Mouse (Mus musculus) liver, adult 2 months (tissue): ENCODE data around the gene Rrp1. TPM values are rescaled to one million over a fixed set of nuclear protein-coding genes. Genes with fewer than 3 reads are reported as not detected.

ENCODE experiments used
- DNase-seq: peaks from one replicate; pipeline ENCODE4 v3.0.0-alpha.2; 2011; ENCODE audit warnings: low read depth, low spot score; ENCODE audit errors: extremely low read depth
- H3K27ac ChIP-seq: fragments of 200-500 bp; replicated peaks from 2 replicates; pipeline ENCODE4 v1.5.1; 2012; ENCODE audit warnings: low read depth, mild to moderate bottlenecking, control low read depth, inconsistent platforms, low read length; ENCODE audit not compliant: insufficient read depth
- H3K27me3 ChIP-seq: fragments of 200-500 bp; 2 replicates; pipeline ENCODE4 v1.6.1; 2012; ENCODE audit warnings: mild to moderate bottlenecking, moderate library complexity, low read length, inconsistent platforms; ENCODE audit not compliant: control insufficient read depth, insufficient read depth
- H3K36me3 ChIP-seq: fragments of 200-500 bp; 2 replicates; pipeline ENCODE4 v1.6.1; 2012; ENCODE audit warnings: low read length, inconsistent platforms; ENCODE audit not compliant: control insufficient read depth, insufficient read depth
- H3K4me1 ChIP-seq: fragments of 200-500 bp; 2 replicates; pipeline ENCODE4 v1.6.1; 2011; ENCODE audit warnings: low read length; ENCODE audit not compliant: control insufficient read depth, insufficient read depth
- H3K4me3 ChIP-seq: fragments of 200-500 bp; 2 replicates; pipeline ENCODE4 v1.5.1; 2011; ENCODE audit warnings: low read depth, mild to moderate bottlenecking, control low read depth, low read length, moderate library complexity; ENCODE audit not compliant: insufficient read depth
- H3K79me2 ChIP-seq: fragments of 200-500 bp; 2 replicates; pipeline ENCODE4 v1.6.1; 2012; ENCODE audit warnings: inconsistent platforms, mild to moderate bottlenecking, low read length, moderate library complexity; ENCODE audit not compliant: control insufficient read depth, insufficient read depth
- H3K9ac ChIP-seq: fragments of 200-500 bp; 2 replicates; pipeline ENCODE4 v1.6.1; 2012; ENCODE audit warnings: low read depth, mild to moderate bottlenecking, control low read depth, inconsistent platforms, low read length
- CTCF ChIP-seq: fragments of 200-500 bp; IDR thresholded peaks from 2 replicates; pipeline ENCODE4 v1.5.1; 2011; ENCODE audit warnings: low read depth, low read length, control low read depth
- POLR2A ChIP-seq: fragments of 200-500 bp; IDR thresholded peaks from 2 replicates; pipeline ENCODE4 v1.6.1; 2011; ENCODE audit warnings: low read length, control low read depth; ENCODE audit not compliant: insufficient read depth; ENCODE audit errors: extremely low read depth
- WGBS: fragments of 180-500 bp; shearing (Covaris S2); methylation state at CpG from one replicate; pipeline ENCODE4 v1.1.7; 2018; 5-methylcytosine and 5-hydroxymethylcytosine counted together
- polyA plus RNA-seq: library from polyadenylated mRNA; depleted of rRNA; stranded (reverse); fragments of >200 nt; gene quantifications from 2 replicates; pipeline ENCODE4 v1.2.3, GENCODE M21; 2012; rRNA removed
- total RNA-seq: library from RNA; depleted of rRNA; stranded (reverse); fragments of >200 nt; gene quantifications from 2 replicates; pipeline ENCODE4 v1.2.3, GENCODE M21; 2014; rRNA removed

The Rrp1 gene
- total RNA-seq (39.8 and 41.9 TPM in 2 replicates), polyA plus RNA-seq (30.7 and 37.6 TPM in 2 replicates)

DNA sequence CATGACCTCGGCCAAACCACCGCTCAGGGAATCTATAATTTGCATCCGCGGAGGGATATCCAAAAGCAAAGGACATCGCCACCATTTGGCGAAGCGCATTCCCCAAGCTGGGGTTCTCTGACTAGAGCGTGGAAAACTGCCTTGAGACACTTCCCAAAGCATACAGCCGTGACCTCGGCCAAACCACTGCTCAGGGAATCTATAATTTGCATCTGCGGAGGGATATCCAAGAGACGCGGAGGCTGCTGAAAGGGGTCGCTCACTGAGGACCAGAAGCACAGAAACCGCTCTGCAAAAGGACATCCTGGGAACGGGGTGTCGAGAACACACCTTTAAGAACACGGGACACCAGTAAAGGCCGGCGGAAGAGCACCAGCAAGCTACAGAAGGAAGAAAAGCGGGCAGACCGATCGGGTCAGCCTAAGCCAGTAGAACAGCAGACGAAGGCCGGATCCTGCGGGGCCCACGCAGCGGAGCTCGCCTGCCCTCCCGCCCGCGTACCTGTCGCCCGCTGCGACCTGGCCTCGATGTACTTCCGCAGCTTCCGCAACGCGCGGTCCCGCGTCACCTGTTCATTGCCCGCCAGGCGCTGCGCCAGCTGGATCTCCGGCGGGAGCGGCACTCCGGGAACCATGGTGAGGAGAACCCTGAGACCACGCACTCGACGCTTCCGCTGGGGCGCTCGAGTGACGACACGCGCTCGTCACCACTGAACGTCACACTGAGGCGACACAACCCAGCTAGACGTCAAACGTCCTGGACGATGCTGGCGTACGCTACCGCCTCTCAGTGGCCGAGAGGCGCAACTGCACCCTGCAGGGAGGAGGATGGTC is at the start of gene Rrp1:
Gene Rrp1 (minus strand): TSS at position 725 of the 833 bp plus-strand sequence.
- no peaks in the 10 kb centered on the region for H3K4me1 ChIP-seq
- H3K27ac ChIP-seq = no peak within 1 kb of the TSS
- no peaks in the 10 kb centered on the region for H3K79me2 ChIP-seq
- H3K27me3 ChIP-seq = no peaks in the 10 kb centered on the region
- peak within 1 kb of the TSS; percentile 76 for H3K4me3 ChIP-seq
- WGBS = under 1% methylated on average over 70 of the region's 70 CpGs
- TF ChIP-seq CTCF (peak; percentile 100), POLR2A (peak; percentile 57)
- peak within 1 kb of the TSS; percentile 80 for H3K9ac ChIP-seq
- DNase-seq = peak; percentile 81
- H3K36me3 ChIP-seq = peaks cover 3% of the 10 kb centered on the region; the same call in 1 of the 2 replicates

DNA sequence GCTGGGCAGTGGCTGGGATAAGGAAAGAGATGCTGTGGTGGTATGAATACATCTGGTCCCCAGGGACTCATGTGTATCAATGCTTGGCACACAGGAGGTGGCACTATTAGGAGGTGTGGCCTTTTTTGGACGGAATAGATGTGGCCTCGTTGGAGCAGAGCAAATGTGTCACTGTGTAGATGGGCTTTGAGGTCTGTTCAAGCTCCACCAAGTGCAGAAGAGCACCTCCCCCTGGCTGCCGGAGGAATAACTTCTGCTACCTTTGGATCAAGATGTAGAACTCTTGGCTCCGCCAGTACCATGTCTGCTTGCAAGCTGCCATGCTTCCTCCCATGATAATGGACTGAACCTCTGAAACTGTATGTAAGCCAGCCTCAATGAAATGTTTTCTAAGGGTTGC is 48.9 kb upstream of the Rrp1 start:
- no peak for TF ChIP-seq POLR2A
- TF ChIP-seq CTCF = peak; percentile 39; the same call in 1 of the 2 replicates

DNA sequence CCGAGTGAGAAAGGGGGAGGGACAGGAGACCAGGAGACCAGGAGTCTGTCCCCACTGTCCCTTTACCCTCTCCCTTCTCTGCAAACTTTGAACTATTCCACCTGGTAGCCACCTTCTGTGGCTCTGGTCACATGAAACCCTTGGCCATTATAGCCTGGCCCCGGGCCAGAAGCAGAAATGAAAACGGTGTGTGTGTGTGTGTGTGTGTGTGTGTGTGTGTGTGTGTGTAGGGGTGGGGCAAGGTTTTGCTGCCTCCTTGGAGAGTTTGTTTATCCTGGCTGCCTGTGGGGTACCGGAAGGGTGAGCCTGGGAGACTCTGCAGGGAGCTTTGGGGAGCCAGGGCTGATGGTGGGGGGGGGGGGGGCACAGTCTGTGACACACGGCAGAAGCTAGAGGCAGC is 47.6 kb upstream of the Rrp1 start:
- peaks cover 48% of the 10 kb centered on the region for H3K4me1 ChIP-seq
- H3K27ac ChIP-seq = peak overlapping the region; percentile 35; the same call in 1 of the 2 replicates
- H3K9ac ChIP-seq = no peak overlapping the region
- no peaks in the 10 kb centered on the region for H3K27me3 ChIP-seq
- peak; percentile 70 for DNase-seq
- 13% methylated on average over 5 of the region's 5 CpGs for WGBS
- H3K79me2 ChIP-seq = peaks cover 17% of the 10 kb centered on the region; the same call in 1 of the 2 replicates
- no peak overlapping the region for H3K4me3 ChIP-seq
- H3K36me3 ChIP-seq = no peaks in the 10 kb centered on the region
- TF ChIP-seq POLR2A (no peak), CTCF (no peak)

More for the DNA sequence above, 48.9 kb upstream of the Rrp1 start:
- Histone ChIP-seq H3K79me2 (peaks cover 16% of the 10 kb centered on the region; the same call in 1 of the 2 replicates), H3K36me3 (no peaks in the 10 kb centered on the region), H3K4me3 (no peak overlapping the region), H3K4me1 (peaks cover 43% of the 10 kb centered on the region), H3K27ac (no peak overlapping the region), H3K9ac (no peak overlapping the region), H3K27me3 (no peaks in the 10 kb centered on the region)
- WGBS = 60% methylated on average over 4 of the region's 4 CpGs
- DNase-seq = no peak

DNA sequence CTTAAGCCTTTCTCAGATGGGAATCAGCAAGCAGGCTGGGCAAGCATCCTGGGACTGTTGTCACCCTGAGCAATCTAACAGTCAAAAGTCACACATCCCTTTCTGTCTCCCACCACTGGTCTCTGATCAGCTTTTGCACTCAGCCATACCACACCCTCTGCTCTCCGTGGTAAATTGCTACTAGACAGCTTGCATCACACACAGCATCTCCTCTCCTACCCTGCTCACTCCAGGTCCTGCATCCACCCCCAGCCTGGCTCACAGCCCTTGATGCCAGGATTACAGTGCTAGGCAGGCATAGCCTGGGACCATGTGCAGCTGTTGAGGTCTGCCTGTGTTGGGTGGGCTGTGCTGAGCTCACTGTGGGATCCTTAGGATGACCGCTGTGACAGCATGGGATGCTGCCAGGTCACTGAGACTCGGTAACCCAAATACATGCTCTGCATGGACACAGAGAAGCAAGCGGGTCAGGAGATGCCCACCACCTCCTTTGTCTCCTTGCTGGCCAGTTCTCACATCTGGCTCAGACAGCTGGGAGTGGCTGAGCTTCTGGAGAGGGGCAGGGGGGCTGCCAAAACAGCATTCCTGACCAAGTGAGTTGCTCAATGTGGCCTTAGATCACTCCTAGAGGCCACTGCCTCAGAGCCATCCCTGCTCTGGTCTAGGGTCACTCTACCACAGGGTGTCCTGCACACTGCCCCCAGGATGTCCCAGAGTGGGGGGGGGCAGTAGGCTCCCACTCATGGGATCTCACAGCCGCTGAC is 45.7 kb upstream of the Rrp1 start:
- Histone ChIP-seq H3K27ac (peak overlapping the region; percentile 30), H3K27me3 (no peaks in the 10 kb centered on the region), H3K4me3 (no peak overlapping the region), H3K4me1 (peaks cover 48% of the 10 kb centered on the region), H3K79me2 (peaks cover 22% of the 10 kb centered on the region; the same call in 1 of the 2 replicates), H3K36me3 (no peaks in the 10 kb centered on the region), H3K9ac (no peak overlapping the region)
- 47% methylated on average over 5 of the region's 5 CpGs for WGBS
- no peak for TF ChIP-seq CTCF
- no peak for TF ChIP-seq POLR2A
- DNase-seq = peak; percentile 59

DNA sequence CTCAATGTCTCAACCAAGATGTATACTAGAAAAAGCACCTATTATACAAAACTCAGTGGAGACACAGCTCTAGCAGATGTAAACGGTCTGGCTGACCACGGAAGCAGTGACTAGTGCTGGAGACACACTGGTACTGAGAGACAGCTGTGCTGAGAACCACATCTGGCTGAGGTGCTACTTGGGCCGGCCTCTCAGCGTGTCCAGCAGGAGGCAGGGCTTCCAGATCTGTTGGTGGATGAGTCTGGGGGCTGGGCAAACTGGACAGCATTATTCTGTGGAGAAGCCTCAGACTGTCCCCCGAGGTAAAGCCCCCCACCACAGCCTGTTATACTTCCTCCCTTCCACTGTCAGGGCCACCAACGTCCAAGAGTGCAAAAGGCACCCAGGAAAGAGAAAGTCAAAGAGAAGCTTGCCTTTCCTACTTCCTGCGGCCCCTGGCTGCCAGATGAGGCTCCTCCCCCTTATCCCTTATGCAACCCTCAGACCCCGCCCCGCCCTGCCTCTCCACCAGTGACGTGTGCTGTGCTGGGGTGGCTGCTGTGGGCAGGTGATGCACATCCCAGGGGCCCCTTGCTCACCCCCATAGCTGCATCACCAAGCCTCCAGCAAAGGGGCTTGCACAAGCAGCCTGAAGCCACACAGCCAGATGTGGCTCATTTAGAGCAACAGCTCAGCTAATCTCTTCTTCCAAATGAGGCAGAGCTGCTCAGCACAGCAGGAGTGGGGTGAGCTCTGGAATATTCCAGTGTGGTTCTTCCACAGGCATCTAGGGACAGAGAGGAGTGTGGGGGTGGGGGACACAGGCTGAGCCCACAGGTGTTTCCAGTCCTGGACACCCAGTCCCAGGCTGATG is 44.9 kb upstream of the Rrp1 start:
- TF ChIP-seq CTCF = 0 out of 2 replicates have a peak, but pooled peaks have one; percentile 9
- TF ChIP-seq POLR2A = no peak

More for the DNA sequence above, 44.9 kb upstream of the Rrp1 start:
- Histone ChIP-seq H3K4me3 (no peak overlapping the region), H3K27ac (peak overlapping the region; percentile 61), H3K79me2 (peaks cover 22% of the 10 kb centered on the region; the same call in 1 of the 2 replicates), H3K9ac (peak overlapping the region; percentile 16; the same call in 1 of the 2 replicates), H3K36me3 (no peaks in the 10 kb centered on the region), H3K4me1 (peaks cover 47% of the 10 kb centered on the region), H3K27me3 (no peaks in the 10 kb centered on the region)
- WGBS = 16% methylated on average over 10 of the region's 10 CpGs
- peak; percentile 61 for DNase-seq
